Mouse (Mus musculus) liver, postnatal 0 days (tissue): ENCODE results near the gene Wscd2. TPM values are rescaled to one million over a fixed set of nuclear protein-coding genes. Genes with fewer than 3 reads are reported as not detected.

Experiments used
- ATAC-seq: fragments of 200-750 bp; cut with Nextera tagmentation; 2 replicates; pipeline ENCODE4 v1.8.0; 2017; ENCODE audit warnings: mild to moderate bottlenecking, moderate library complexity
- DNase-seq: peaks from one replicate; pipeline ENCODE4 v3.0.0-alpha.2; 2016
- H3K27ac ChIP-seq: fragments of 300-500 bp; sonication (generic); 2 replicates; pipeline ENCODE4 v1.5.1; 2014; ENCODE audit warnings: antibody characterized with exemption, moderate library complexity, mild to moderate bottlenecking, low read depth
- H3K27me3 ChIP-seq: fragments of 300-500 bp; sonication (generic); 2 replicates; pipeline ENCODE4 v1.6.1; 2014; ENCODE audit warnings: low read length, control low read depth, mixed read lengths; ENCODE audit not compliant: insufficient read depth
- H3K36me3 ChIP-seq: fragments of 300-500 bp; sonication (generic); replicated peaks from 2 replicates; pipeline ENCODE4 v1.6.1; 2014; ENCODE audit warnings: mild to moderate bottlenecking, control low read depth, low read length, moderate library complexity, mixed read lengths; ENCODE audit not compliant: insufficient read depth
- H3K4me1 ChIP-seq: fragments of 300-500 bp; sonication (generic); 2 replicates; pipeline ENCODE4 v1.6.1; 2014; ENCODE audit warnings: antibody characterized with exemption, mild to moderate bottlenecking, control low read depth; ENCODE audit not compliant: insufficient read depth
- H3K4me2 ChIP-seq: fragments of 300-500 bp; sonication (generic); 2 replicates; pipeline ENCODE4 v1.6.1; 2014; ENCODE audit warnings: low read depth, mild to moderate bottlenecking, low read length, moderate library complexity, mixed read lengths
- H3K4me3 ChIP-seq: fragments of 300-500 bp; sonication (generic); 2 replicates; pipeline ENCODE4 v1.5.1; 2014; ENCODE audit warnings: low read depth, low read length
- H3K9ac ChIP-seq: fragments of 300-500 bp; sonication (generic); replicated peaks from 2 replicates; pipeline ENCODE4 v1.6.1; 2014; ENCODE audit warnings: mild to moderate bottlenecking, moderate library complexity
- H3K9me3 ChIP-seq: fragments of 300-500 bp; sonication (generic); 2 replicates; pipeline ENCODE4 v1.6.1; 2016; ENCODE audit warnings: mild to moderate bottlenecking, control low read depth, low read length, mixed read lengths
- CTCF ChIP-seq: sonication (generic); IDR thresholded peaks from 2 replicates; pipeline ENCODE4 v1.5.1; 2016; ENCODE audit warnings: antibody characterized with exemption, low read depth
- EP300 ChIP-seq: IDR thresholded peaks from 2 replicates; pipeline ENCODE4 v1.6.1; 2016; ENCODE audit warnings: antibody characterized with exemption, low read depth, mild to moderate bottlenecking
- WGBS: fragments of 180-500 bp; shearing (Covaris S2); extraction: QIAGEN DNeasy Blood & Tissue Kit; methylation state at CpG from one replicate; pipeline ENCODE4 v1.1.7; 2014; ENCODE audit not compliant: insufficient replicate concordance; 5-methylcytosine and 5-hydroxymethylcytosine counted together
- polyA plus RNA-seq: library from polyadenylated mRNA; unstranded; fragments of >200 nt; fragmentation: Nextera tagmentation; extraction: Ambion mirVana; gene quantifications from 2 replicates; pipeline ENCODE4 v1.2.1, GENCODE M21; 2015

Wscd2 gene
- polyA plus RNA-seq, 1 experiment from 2014 or later = not detected

- no peak for ATAC-seq
- Histone ChIP-seq H3K4me2 (no peak overlapping the region), H3K36me3 (no peaks in the 10 kb centered on the region), H3K27ac (no peak overlapping the region), H3K4me1 (no peaks in the 10 kb centered on the region), H3K9ac (no peak overlapping the region), H3K27me3 (no peaks in the 10 kb centered on the region), H3K4me3 (no peak overlapping the region), H3K9me3 (no peaks in the 10 kb centered on the region)
- 67% methylated on average over 9 of the region's 9 CpGs for WGBS
- TF ChIP-seq CTCF (no peak), EP300 (no peak)
- no peak for DNase-seq
Measured at GRCm38 (mm10) chr5:113596780-113597353, 106.7 kb downstream of the Wscd2 start.

- Histone ChIP-seq H3K9me3 (no peaks in the 10 kb centered on the region), H3K27ac (no peak overlapping the region), H3K4me3 (no peak overlapping the region), H3K4me1 (no peaks in the 10 kb centered on the region), H3K36me3 (no peaks in the 10 kb centered on the region), H3K27me3 (no peaks in the 10 kb centered on the region), H3K4me2 (no peak overlapping the region), H3K9ac (no peak overlapping the region)
- TF ChIP-seq EP300 = no peak
- no peak for TF ChIP-seq CTCF
- 70% methylated on average over 3 of the region's 3 CpGs for WGBS
- ATAC-seq (no peak), DNase-seq (no peak)
Measured at GRCm38 (mm10) chr5:113600181-113600580, 110.0 kb downstream of the Wscd2 start.

GRCm38 (mm10) chr5:113600803-113601202 is 110.7 kb downstream of the Wscd2 start:
- no peak overlapping the region for H3K9ac ChIP-seq
- no peak overlapping the region for H3K4me2 ChIP-seq
- ATAC-seq = no peak
- no peak for DNase-seq
- TF ChIP-seq EP300 (no peak), CTCF (no peak)
- H3K4me1 ChIP-seq = no peaks in the 10 kb centered on the region
- H3K4me3 ChIP-seq = no peak overlapping the region
- 81% methylated on average over 4 of the region's 4 CpGs for WGBS
- H3K27ac ChIP-seq = no peak overlapping the region
- no peaks in the 10 kb centered on the region for H3K27me3 ChIP-seq
- H3K36me3 ChIP-seq = no peaks in the 10 kb centered on the region
- H3K9me3 ChIP-seq = no peaks in the 10 kb centered on the region

- no peaks in the 10 kb centered on the region for H3K27me3 ChIP-seq
- H3K4me1 ChIP-seq = no peaks in the 10 kb centered on the region
- H3K9ac ChIP-seq = no peak overlapping the region
- no peak overlapping the region for H3K4me3 ChIP-seq
- no peaks in the 10 kb centered on the region for H3K36me3 ChIP-seq
- no peak overlapping the region for H3K4me2 ChIP-seq
- 62% methylated on average over 9 of the region's 9 CpGs for WGBS
- H3K27ac ChIP-seq = no peak overlapping the region
- no peak for TF ChIP-seq CTCF
- TF ChIP-seq EP300 = no peak
- ATAC-seq = no peak
- no peaks in the 10 kb centered on the region for H3K9me3 ChIP-seq
- DNase-seq = no peak
Measured at GRCm38 (mm10) chr5:113603471-113603870, 113.3 kb downstream of the Wscd2 start.

GRCm38 (mm10) chr5:113604758-113605157 is 114.6 kb downstream of the Wscd2 start:
- ATAC-seq (no peak), DNase-seq (no peak)
- Histone ChIP-seq H3K27me3 (no peaks in the 10 kb centered on the region), H3K27ac (no peak overlapping the region), H3K4me3 (no peak overlapping the region), H3K9me3 (no peaks in the 10 kb centered on the region), H3K9ac (no peak overlapping the region), H3K36me3 (no peaks in the 10 kb centered on the region), H3K4me1 (no peaks in the 10 kb centered on the region), H3K4me2 (no peak overlapping the region)
- TF ChIP-seq CTCF (no peak), EP300 (no peak)
- WGBS = 64% methylated on average over 4 of the region's 4 CpGs

GRCm38 (mm10) chr5:113606121-113606520 is 116.0 kb downstream of the Wscd2 start:
- H3K27ac ChIP-seq = no peak overlapping the region
- H3K4me3 ChIP-seq = no peak overlapping the region
- no peaks in the 10 kb centered on the region for H3K27me3 ChIP-seq
- no peaks in the 10 kb centered on the region for H3K9me3 ChIP-seq
- WGBS = 63% methylated on average over 3 of the region's 3 CpGs
- DNase-seq (no peak), ATAC-seq (no peak)
- no peak overlapping the region for H3K9ac ChIP-seq
- TF ChIP-seq CTCF (no peak), EP300 (no peak)
- H3K4me2 ChIP-seq = no peak overlapping the region
- H3K36me3 ChIP-seq = no peaks in the 10 kb centered on the region
- no peaks in the 10 kb centered on the region for H3K4me1 ChIP-seq
